Mouse (Mus musculus): ENCODE data around the gene Hist1h2ad.

DNA sequence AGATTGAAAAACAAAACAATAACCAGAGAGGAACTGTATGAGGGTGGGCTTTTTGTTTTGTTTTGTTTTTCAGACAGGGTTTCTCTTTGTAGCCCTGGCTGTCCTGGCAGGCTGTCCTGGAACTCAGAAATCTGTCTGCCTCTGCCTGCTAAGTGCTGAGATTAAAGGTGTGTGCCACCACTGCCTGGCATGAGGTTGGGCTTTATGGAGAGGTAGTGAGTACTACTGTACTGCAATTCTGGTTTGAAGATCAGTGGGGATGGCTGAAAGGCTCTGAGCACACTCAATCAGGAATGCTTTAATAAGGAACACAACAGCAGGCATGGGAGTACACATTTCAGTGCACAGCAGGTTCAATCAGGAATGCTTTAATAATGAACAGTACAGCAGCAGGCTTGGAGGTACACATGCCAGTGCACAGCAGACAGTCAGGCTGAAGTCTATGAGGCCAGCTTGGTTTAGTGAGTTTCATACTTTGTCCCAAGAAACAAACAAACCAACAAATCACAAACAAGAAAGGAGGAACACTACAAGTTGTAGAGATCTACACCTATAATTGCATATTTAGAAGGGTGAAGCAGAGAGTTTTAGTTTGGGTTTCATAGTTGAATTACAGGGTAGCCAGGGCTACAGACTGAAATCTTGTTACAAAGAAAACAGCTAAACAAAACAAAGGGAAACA is 9.3 kb downstream of the Hist1h2ad start:
- no peak for TF ChIP-seq TAL1 (IDR thresholded peaks at IDR 0.05; ENCODE audit: low read length)
- TF ChIP-seq GATA1 (IDR thresholded peaks at IDR 0.05; ENCODE audit: low read length), result no peak

Data from erythroblast, embryonic 14.5 days (primary cell).